Mouse (Mus musculus) embryo, embryonic 10 days (tissue): ENCODE data around the gene Olfr186.
"Not testable (repeated sequence)": the region's sequence is repeated elsewhere in the genome, so short reads cannot be mapped to it uniquely, and the experiment has no call there.

Source experiments
- DNase-seq: peaks from one replicate; pipeline ENCODE4 v3.0.0-alpha.2; 2015; ENCODE audit warnings: low spot score

Olfr186 gene

DNA sequence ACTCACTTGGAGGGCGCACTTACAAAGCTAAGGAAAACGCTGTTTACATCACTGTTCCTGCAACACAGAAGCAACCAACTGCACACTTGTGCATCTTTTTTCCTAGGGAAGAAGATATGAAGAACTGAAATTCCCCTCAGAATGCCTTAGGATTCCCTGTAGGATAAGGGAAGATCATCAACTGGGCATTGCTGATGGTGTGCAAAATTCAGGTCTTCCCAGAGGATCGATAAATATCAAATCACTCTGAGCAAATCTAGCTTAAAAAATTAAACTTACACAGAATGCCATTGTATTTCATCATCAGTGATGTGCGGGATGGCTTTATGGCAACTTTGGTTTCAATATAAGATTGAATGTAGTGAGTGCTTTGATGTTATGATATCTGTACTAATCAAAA, at the start of gene Olfr186:
Gene Olfr186, minus strand, starts transcription at position 101 of the 400 bp plus-strand sequence.
- no peak for DNase-seq

- DNase-seq = no peak
These were observed 47.8 kb upstream of the Olfr186 start, which contains the start of gene Olfr190 for GRCm38 (mm10) chr16:59077905-59078304. TSS of gene Olfr190 (minus strand) at chr16:59078005.

DNA sequence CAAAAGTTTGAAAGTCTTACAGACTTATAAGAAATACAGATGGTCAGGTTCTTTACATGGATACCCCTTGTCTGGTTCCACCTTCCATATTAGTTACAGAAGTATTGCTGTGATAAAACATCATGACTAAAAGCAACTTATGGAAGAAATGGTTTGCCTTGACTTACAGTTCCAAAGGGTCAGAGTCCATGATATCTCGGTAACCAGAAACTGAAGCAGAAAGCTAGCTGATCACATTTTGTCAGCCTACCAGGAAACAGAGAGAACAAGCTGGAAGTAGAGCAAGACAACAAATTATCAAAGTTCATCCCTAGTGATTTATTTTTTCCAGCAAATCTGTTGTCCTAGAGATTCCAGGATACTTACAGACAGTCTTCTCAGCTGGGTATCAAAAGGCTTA, 43.4 kb upstream of the Olfr186 start:
- no peak for DNase-seq

- no peak for DNase-seq
These were observed 41.7 kb upstream of the Olfr186 start for GRCm38 (mm10) chr16:59071755-59072154.

GRCm38 (mm10) chr16:59062411-59062810, 32.3 kb upstream of the Olfr186 start:
- not testable (repeated sequence) for DNase-seq

GRCm38 (mm10) chr16:59049286-59049685, 19.2 kb upstream of the Olfr186 start:
- DNase-seq = not testable (repeated sequence)

DNA sequence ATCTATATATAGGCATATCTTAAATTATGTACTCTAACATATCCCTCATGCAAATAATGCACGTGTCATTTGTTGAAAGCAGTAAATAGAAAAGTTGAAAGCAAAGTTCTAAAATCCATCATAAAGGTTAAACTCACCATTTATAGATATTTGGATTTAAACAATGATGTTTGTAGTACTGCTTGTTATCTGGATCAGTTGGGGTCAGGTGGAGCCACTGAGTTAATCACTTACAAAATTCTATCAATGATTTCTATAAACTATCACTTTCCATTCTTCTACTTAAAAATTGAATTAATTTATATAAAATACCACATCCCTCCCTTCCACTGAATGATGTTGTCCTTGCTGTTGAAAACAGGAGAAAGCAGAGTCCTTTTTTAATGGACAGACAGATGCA, 18.8 kb upstream of the Olfr186 start:
- no peak for DNase-seq

- no peak for DNase-seq
These were observed 17.5 kb upstream of the Olfr186 start for GRCm38 (mm10) chr16:59047579-59047978.

DNA sequence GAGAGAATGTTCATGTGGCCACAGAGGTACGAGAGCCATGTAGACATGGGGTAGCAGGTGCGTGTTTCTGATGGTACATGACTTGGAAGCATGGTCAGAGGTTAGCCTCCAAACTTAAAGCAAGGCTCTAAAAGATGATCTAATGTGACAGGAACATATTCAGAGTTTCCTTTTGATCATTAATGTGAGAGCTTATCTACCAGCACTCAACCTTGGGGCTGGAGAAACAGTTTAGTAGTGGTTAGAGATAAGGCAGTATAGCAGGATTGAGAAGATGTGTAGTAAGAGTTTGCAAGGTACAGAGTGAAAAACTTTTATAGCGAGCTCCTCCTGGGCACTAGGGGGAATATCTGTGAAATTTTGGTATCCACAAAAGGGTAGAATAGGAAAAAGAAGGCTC, 15.7 kb upstream of the Olfr186 start:
- DNase-seq = no peak

GRCm38 (mm10) chr16:59039710-59040109, 9.6 kb upstream of the Olfr186 start, which contains the start of gene Olfr187:
TSS of gene Olfr187 (minus strand) at chr16:59039767.
- DNase-seq = no peak

- DNase-seq = no peak
These were observed 16.6 kb downstream of the Olfr186 start for GRCm38 (mm10) chr16:59013357-59014018.

DNA sequence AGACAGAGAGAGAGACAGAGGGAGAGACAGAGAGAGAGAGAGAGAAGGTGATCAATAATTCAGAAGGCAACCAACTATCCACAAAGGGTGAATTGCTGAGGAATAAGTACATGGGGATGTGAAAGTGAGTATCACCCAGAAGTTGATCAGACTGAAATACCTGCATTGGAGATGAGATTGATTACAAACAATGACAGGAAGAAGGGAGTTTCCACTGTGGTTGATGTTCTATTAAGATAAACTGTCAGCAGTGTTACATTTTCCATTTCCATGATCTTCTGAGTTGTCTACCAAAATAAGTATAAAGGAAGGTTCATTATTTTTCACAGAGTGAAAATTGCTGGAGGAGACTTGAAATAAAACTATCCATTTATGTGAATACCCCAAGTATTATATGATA, 22.9 kb downstream of the Olfr186 start:
- DNase-seq = no peak

GRCm38 (mm10) chr16:58995057-58995456, 35.0 kb downstream of the Olfr186 start, which contains the start of gene Olfr183:
TSS of gene Olfr183 (plus strand) at chr16:58995357.
- DNase-seq = no peak
